Mouse (Mus musculus): ENCODE measurements around the gene Dnm1. TPM values are rescaled to one million over a fixed set of nuclear protein-coding genes. Genes with fewer than 3 reads are reported as not detected.
"Not testable (repeated sequence)": the region's sequence is repeated elsewhere in the genome, so short reads cannot be mapped to it uniquely, and the experiment has no call there.

The Dnm1 gene
- total RNA-seq, 1 experiment from 2014 or later, result 18.9 TPM

DNA sequence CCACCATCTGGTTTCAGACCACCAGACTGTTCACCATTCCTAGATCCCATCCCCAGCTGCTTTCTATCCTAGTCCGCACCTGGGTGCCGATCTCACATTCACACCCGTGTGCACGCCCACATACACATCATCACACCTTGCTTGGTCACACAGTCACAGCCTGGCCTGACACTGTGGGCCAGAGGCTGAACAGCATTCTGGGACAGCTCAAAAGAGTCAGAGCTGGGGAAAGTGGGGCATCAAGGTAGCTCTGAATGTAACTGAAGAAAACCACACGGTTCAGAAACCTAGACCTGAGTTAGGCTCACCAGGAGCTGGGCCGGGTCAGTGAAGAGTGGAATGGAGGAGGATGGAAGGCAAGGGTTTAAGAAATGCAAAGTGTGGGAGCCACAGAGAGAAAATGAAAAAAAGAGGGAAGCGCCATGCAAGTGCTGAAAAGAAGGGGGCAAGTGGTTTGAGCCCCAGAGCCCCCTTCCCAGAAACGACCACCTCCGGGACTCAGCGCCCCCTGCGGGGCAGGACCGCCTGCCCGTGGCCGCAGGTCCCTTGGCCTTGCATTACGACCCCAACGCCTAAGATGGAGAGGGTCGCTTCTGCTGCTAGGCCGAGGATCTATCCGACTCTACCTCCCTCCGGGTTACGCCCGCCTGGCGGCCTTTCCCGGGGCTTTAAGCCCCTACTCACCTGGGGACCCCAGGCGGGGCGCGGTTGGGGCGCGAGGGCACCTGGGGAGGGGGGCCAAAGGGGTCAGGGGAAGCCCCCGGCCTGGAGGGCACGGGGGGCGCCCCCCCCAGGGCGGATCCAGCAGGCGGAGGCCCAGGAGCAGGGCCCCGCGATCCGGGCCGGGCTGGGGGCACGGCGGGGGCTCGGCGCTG, 41.5 kb downstream of the Dnm1 start:
- no peak for DNase-seq

DNA sequence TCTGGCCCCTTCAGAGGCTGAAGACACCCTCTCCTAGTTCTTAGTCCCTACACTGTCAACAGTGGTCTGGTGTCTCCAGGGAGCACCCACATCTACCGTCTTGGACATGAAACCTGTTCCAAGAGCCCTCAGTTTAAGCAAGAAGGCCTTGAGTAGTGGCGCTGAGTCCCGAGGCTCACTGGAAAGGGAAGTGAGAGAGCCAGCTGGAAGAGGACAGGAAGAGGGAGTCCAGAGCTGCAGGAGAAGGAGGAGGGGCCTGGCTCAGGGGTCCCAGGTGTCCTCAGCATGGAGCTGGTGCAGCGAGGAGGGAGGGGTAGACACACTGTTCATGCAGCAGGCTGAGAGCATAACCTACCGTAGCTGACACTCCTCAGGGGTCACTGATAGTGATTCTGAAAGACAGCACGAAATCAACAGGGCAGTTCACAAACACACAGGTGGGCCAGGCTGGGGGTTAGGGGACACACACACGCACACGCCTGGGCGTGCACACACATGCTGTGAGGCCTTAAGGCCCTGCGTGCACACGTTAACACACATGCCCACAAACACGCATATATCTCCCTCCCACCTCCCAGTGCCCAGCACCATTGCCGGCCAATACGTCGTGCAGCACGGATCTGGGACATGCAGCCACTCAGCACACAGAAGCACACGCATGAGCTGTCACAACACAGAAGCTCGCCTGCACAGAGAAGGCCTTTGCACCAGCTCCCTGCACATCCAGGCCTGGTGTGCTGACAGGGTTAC, 42.9 kb downstream of the Dnm1 start:
- no peak for DNase-seq

DNA sequence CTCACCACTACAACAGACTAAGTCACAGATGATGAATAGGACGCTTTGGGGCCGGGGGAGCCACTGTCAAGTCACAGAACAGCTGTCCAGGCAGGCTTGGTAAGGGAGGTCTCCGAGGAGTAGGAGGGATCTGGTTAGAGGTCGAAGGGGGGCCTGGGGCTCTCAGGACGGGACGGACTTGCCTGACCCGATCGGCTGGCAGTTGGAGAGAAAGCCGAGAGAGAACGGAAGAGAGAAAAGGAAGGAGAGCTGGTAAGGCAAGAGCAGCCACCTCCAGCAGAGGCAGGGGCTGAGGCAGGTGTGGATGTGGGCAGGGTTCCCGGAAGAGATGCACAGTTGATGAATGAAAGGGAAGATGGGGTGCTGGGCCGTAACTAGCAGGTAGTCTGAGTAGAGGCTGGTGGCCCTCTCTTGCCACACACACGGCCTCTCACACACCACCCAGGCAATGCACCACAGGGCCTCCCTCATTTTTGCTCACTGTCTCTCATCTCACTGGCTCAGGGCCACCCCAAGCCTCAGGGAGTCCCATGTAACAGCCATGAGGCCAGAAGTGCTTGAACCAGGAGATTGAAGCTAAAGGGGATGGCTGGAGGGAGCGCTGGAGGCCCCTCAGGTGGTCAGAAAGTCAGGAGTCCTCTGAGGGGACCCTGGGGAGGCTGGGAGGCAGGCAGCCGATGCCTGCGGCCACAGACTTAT, 44.1 kb downstream of the Dnm1 start:
- no peak for DNase-seq

DNA sequence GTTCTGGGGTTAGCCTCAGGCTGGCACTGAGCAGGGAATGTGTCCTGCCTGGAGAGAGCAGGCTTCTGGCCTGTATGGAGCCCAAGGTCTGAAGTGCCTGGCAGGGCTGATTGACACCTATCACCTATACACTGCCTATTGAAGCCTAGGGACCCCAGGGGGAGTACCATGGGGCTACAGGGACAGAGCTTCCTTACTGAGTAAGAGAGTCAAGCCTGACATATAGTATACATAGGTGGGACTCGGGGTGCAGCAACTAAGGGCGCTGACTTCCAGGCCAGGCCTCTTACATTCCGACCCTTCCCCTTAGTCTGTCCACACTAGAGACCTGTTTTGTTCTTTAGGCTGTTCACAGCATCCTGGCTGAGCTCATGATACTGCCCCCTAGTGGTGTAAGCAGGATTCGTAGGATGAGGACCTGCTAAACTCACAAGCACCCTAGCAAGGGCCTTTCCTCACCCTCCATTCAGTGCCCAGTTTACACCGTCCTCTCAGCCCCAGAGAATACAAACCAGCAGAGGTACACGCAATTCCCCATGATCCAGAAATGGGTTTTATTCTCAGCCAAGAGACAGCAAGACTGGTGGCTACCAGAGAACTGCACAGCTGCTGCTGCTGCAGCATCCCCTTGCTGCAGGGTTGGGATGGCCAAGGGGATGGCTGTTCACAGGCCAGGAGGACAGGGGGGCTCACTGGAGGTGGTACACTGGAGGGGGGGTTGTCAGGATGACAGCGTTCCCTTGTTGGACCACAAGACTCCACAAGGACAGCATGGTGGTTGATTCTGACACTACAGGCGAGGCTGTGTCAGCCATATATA, 45.0 kb downstream of the Dnm1 start:
- peak; percentile 75 for DNase-seq

DNA sequence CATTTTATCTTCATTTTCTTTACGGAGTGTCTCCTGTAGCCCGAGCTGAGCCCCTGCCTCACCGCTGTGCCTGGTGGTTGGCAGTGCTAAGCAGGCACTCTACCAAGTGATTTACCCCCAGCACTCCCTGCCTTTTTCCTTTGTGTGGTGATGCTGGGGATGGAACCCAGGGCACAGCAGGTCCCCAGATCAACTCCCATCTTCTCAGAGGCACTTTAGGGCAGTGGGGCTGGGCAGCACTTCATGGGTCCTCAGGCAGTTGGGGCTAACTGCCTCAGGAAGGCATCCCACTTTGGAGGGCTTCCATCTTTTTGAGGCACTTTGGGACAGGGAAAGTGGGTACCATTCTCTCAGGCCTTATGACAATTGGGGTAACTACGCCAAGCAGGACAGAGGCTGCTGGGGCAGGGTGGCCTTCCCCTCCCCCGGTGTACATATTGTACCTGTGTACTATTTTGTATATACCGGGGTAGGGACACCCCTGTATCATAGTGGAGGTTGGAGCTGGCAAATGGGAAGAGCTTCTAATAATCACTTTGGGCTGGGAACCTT, 45.8 kb downstream of the Dnm1 start:
- DNase-seq, result no peak

DNA sequence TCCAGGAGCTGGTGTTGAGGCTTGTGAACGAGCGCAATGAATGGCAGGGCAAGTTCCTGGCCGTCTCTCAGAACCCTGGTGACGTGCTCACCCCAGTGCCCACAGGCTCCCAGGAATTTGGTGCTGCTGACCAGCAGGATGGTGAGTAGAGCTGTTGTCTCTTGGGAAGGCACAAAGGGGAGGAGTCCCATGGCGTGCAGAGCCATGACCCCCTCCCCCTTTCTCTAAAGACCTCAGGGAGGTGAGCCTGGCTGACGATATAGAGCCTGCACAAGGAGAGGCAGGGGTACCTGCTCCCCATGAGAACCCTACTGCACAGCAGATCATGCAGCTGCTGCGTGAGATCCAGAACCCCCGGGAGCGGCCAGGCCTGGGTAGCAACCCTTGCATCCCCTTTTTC, 47.0 kb downstream of the Dnm1 start:
- no peak for DNase-seq

DNA sequence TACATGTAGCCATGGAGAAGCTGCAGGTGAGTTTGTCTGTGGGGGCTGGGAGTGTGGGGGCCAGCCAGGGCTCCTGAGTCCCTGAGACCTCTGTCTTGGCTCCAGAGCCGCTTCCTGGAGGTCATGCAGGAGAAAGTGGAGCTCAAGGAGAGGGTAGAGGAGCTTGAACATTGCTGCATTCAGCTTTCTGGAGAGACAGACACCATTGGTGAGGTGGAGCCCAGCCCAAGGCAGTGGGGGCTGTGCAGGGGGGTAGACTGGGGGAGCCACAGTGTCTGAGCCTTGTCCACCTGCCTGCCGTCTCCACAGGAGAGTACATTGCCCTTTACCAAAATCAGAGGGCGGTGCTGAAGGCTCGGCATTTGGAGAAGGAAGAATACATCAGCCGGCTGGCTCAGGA, 47.5 kb downstream of the Dnm1 start:
- DNase-seq, result no peak

DNA sequence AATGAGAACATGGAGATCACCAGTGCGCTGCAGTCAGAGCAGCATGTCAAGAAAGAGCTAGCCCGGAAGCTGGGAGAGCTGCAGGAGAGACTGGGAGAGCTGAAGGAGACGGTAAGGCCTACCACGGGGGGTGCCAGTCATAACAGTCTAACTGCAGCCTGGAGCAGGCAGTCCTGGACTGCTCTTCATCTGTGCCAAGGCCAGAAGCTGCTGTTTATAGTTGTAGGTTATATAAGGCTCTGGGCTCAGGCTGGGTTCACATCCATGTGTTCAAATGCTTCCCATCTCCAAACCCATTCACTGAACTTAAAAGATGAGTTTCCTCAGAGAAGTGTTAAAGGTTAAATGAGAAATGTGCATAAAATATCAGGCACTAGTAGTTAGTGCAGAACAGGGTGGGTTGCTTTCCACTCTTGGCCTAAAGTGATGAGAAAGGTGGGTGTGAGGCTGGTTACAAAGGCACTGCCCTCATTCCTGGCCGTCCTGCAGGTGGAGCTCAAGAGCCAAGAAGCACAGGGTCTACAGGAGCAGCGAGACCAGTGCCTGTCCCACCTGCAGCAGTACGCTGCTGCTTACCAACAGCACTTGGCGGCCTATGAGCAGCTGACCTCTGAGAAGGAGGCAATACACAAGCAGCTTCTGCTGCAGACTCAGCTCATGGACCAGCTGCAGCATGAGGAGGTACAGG, 48.8 kb downstream of the Dnm1 start:
- peak; percentile 63 for DNase-seq

DNA sequence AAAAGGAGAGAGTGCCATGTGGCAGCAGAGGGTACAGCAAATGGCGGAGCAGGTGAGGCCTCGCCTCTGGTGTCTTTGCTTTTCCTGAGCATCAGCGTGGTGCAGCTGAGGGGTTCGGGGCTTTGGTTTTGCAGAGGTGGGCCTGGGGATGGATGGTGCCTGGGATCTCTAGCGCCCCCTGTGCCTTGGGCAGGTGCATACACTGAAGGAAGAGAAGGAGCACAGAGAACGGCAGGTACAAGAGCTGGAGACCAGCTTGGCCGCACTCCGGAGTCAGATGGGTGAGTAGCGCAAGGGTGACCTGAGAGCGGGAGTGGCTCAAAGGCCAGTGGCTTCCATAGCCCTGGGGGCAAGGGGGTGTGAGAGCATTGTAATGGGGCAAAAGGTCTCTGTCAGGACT, 50.2 kb downstream of the Dnm1 start:
- DNase-seq, result no peak

DNA sequence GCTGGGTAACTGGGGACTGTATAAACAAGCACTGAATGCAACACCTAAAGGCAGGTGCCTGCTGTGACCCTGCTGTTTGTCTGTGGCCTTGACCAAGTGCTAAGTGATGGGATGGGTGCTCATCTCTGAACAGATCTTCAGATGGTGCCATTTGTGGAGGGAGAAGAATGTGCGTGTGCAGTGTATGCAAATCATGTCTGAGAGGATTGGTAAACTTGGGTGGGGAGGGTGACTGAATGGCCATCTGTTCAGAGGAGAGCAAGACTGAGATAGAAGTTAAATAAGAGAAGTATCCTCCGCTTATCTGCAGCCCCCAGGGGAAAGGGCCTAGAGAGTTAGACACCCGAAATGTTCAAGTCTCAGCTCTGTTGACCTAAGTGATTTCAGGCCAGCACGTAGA, 53.7 kb downstream of the Dnm1 start:
- no peak for DNase-seq

DNA sequence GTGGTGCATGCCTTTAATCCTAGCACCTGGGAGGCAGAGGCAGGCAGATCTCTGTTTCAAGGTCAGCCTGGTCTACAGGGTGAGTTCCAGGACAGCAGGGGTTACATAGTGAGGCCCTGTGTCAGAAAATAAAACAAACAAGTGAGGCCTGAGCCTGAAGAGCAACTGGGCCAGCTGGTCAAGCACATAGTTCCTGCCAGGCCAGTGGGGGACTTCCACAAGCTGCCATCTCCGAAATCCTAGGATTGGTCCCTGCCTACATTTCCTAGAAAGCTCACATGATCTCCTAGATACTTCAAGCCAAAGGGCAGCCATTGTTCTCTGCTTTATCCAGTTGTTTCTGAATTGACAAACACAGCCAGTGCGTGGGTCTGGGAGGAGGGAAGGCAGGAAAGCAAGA, 57.3 kb downstream of the Dnm1 start:
- not testable (repeated sequence) for DNase-seq

DNA sequence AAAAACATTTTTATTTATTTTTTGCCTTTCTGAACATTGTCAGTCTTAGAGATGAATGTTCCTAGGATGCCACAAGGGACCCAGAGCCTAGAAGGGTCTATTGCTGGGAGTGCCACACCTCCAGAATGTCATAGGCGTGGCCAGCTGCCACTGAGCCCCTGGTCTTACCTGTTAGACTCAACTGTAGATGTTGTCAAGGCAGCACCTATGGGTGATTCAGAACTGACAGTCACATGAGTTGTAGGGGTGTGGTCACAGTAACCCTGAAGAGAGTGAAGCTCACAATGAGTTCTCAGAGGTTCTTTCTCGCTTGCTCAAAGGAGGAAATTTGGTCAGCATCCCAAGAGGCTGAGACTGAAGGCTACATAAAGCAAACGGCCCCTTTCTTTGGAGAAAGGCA, 57.9 kb downstream of the Dnm1 start:
- DNase-seq, result no peak

DNA sequence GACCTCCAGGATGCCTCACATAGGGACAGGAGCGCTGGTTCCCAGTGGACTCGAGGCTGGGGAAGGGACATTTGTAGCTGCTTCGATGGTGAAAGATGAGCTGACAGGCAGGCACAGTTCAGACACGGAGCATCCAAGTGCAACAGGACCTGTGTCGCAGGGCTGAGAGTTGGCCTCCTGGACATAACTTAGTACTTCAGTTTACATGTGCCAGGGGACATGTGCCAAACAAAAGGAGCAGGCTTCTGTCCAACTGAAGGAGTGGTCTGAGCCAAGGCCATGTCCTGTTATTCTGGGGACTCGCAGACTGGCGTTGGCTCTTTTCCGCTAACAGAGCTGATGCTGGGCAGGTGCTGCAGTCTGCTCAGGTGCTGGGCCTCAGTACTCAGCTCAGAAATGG, 58.8 kb downstream of the Dnm1 start:
- peak; percentile 71 for DNase-seq

DNA sequence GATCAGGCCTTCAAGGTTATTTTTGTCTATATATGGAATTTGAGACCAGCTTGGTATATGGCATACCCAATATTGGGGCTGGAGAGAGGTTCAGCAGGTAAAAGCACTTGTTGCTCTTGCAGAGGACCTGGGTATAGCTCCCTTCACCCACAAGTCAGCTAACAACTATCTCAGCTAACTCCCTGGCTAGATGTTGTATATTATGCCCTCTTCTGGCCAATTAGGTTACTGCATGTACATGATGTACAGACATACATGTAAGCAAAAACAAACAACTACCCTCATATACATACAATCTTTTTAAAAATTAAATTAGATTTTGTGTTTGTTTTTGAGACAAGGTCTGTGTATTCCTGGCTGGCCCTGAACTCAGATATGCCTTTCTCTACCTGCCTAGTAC, 63.6 kb downstream of the Dnm1 start:
- DNase-seq, result no peak

DNA sequence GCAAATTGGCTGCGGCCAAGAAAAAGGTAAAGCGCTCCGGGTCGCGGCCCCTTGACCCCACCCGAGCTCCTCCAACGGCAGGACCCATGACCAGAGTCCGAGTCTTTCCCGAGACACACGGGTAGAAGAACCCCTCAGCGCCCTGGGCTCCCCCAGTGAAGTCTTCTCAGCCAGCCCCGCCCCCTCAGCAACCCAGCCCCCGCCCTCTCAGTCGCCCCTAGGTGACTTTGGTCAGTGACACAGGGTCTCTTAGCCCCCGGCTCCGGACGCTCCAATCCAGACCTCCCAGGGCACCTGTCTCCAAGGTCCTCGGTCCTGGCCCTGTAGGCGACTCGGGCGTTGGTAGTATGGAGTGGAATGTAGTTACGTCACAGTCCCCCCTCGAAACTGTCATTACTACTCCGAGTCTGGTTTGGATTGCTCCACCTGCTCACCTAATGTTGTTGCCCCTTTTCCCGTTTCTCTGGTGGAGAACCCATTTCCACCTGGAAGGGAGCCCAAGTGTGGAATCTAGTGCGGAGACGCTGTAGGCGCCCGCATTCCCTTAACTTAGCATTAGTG, 64.7 kb downstream of the Dnm1 start:
- no peak for DNase-seq

DNA sequence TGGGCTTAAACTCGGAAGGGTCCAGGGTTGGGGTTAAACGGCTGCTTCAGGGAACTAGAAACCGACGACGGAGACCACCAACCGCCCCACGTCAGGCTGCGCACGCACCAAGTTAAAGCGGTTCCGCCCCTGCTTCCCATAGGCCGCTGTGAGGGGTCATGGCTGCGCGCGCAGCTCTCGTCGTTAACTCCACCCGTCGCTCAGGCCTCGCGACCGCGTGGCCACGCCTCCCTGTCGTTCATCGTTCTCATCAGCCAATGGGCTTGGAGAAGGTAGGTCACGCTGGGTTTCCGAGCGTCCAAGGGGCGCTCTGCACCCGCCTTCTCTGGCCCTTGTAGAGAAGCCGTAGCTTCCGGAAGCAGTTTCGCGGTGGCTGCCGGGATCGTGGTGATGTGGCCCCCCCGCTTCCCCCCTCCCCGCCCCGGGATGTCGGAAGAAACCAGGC, 65.2 kb downstream of the Dnm1 start, which contains the start of gene Swi5:
Swi5 (minus strand) TSS at position 153 of the 445 bp plus-strand sequence.
- peak; percentile 99 for DNase-seq

DNA sequence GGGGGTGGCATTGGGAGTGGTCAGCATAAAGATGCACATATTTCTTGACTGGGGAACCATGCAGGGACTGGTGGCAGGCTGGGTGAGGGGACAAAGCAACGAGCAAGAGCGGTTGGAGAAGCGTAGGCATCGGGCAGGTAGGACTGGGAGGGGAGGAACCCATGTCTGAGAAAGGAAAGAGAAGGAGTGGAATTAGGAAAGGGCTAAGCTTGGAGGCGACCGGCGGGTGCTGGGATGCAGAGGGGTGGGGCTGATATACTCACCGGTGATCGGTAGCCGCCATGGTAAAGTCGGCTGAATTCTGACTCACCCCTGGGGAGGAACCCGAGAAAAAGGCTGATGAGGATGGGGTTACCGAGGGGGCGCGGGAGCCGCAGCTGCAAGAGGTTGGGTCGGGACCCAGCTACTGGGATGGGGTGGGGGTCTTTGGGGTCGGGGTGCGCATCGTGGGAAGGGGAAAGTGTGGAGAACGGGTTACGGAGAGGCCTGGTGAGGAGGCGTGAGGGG, 65.8 kb downstream of the Dnm1 start, which contains the start of gene Golga2:
Golga2 (plus strand) TSS at position 51 of the 507 bp plus-strand sequence.
- DNase-seq, result no peak

DNA sequence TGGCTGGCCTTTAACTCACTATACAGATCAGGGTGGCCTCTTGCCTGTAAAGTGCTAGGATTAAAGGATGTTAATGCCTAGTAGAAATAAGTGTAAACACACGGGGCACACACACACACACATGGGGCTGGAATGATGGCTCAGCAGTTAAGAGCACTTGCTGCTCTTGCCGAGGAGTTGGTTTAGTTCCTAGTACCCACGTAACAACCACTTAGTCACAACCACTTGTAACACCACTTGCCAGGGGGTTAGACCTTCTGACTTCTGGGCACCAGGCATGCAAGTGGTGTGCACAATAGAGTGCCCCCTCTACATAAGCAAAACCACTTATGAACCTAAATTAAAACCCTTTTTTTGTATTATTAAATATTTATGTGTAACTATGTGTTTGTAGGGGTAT, 69.2 kb downstream of the Dnm1 start:
- no peak for DNase-seq

DNA sequence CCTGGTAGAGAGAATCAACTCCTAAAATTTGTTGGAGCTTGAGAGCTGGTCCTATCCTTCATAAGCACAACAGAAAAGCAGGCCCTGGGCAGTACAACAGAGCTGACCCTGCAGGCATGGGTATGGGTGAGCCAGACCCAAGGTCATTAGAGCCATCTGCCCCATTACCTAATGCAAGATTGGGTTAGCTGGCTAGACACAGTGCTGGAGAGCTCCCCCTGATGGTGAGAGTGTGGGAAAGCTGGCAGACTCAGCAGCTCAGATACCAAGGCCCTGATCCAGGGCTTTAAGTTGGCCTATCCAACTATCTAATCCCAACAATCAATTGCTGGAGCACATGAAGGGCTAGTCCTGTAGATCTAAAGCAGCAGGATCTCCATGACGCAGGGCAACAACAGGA, 70.4 kb downstream of the Dnm1 start:
- DNase-seq, result peak; percentile 88

DNA sequence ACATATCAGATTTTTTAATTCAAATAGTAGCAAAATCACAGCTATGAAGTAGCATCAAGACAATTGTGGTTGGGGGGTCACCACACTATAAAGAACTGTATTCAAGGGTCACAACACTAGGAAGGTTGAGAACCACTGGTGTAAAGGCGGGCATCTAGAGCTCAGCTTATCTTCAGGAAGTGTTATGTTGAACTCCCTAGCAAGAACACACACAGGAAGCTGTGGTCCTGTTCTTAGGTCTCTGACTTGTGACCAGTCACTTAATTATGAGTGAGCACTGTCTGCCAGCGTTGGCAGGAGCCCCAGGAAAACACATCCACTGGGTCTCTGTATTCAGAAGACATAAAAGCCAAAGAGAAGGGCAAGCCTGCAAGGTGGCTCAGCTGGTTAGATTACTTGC, 70.8 kb downstream of the Dnm1 start:
- no peak for DNase-seq

Data from adrenal gland, postnatal 14 days (tissue).